Mouse (Mus musculus) gastrocnemius, postnatal 10 days (tissue): ENCODE measurements around the gene Dnm3. TPM values are rescaled to one million over a fixed set of nuclear protein-coding genes. Genes with fewer than 3 reads are reported as not detected.

Experiments
- microRNA-seq, 2 experiments: library from miRNA; unstranded; fragments of <30 nt; microRNA quantifications; one replicate each; pipeline ENCODE4 v1.2.0; 2021
- total RNA-seq, 2 experiments: library from RNA; stranded (reverse); gene quantifications; 2 replicates each; pipeline ENCODE4 v1.2.3; 2021

Gene Dnm3
- total RNA-seq, 2 experiments from 2014 or later = 6.3 to 8.6 TPM

Small RNAs within 50 kb of the gene (microRNA-seq; reads per million reads assigned to microRNA genes)
- gene Mir199a-2 (33.4 to 51.8 reads per million in 2 experiments), gene Mir214 (1,304 to 3,494 reads per million in 2 experiments)

Other genes starting within 250 kb of the Dnm3 start
- gene Mettl13, start 70.5 kb upstream of the Dnm3 start, total RNA-seq = 1 to 10 TPM; 7.0 to 8.6 TPM
- gene Vamp4, start 92.5 kb upstream of the Dnm3 start, total RNA-seq = 10 to 100 TPM; 18.5 to 22.3 TPM
- 10 to 100 TPM; 15.2 to 16.8 TPM for gene Myoc, start 161.1 kb upstream of the Dnm3 start, total RNA-seq
- gene Myocos, start 180.2 kb upstream of the Dnm3 start, total RNA-seq = not detected